Mouse (Mus musculus): Measurements from ENCODE around the gene Olfr67. TPM values are rescaled to one million over a fixed set of nuclear protein-coding genes. Genes with fewer than 3 reads are reported as not detected.
"Not testable (repeated sequence)": the region's sequence is repeated elsewhere in the genome, so short reads cannot be mapped to it uniquely, and the experiment has no call there.

Gene Olfr67
- polyA plus RNA-seq, 1 experiment from 2014 or later: not detected

- H3K4me3 ChIP-seq (replicated peaks); H3K27me3 ChIP-seq; H3K9me3 ChIP-seq (replicated peaks); H3K36me3 ChIP-seq (replicated peaks); H3K27ac ChIP-seq (replicated peaks); H3K9ac ChIP-seq; H3K4me2 ChIP-seq; H3K4me1 ChIP-seq (replicated peaks): not testable (repeated sequence)
- peak; percentile 68 for ATAC-seq (ENCODE audit: insufficient read depth)
- WGBS (ENCODE audit: insufficient replicate concordance): 38% methylated on average over 6 of the region's 6 CpGs
These were observed 23.9 kb downstream of the Olfr67 start for GRCm38 (mm10) chr7:103767687-103768086.

- not testable (repeated sequence) for H3K4me2 ChIP-seq; H3K4me1 ChIP-seq (replicated peaks); ATAC-seq (ENCODE audit: insufficient read depth); H3K9me3 ChIP-seq (replicated peaks); H3K4me3 ChIP-seq (replicated peaks); H3K36me3 ChIP-seq (replicated peaks); H3K27me3 ChIP-seq; H3K9ac ChIP-seq; H3K27ac ChIP-seq (replicated peaks)
- WGBS (ENCODE audit: insufficient replicate concordance): 40% methylated on average over 6 of the region's 6 CpGs
These were observed 29.4 kb downstream of the Olfr67 start for GRCm38 (mm10) chr7:103762212-103762611.

- no peaks in the 10 kb centered on the region for H3K27me3 ChIP-seq
- ATAC-seq (ENCODE audit: insufficient read depth): no peak
These were observed 34.4 kb downstream of the Olfr67 start, which contains the start of gene Olfr630 for GRCm38 (mm10) chr7:103757233-103757632. Gene Olfr630, minus strand, starts transcription at chr7:103757333.

GRCm38 (mm10) chr7:103744843-103745242 lies 46.8 kb downstream of the Olfr67 start, which contains the start of gene Olfr629:
Gene Olfr629, minus strand, starts transcription at chr7:103744943.
- H3K9ac ChIP-seq: no peak within 1 kb of the TSS
- no peak within 1 kb of the TSS for H3K27ac ChIP-seq (replicated peaks)
- H3K36me3 ChIP-seq (replicated peaks): no peaks in the 10 kb centered on the region
- no peak within 1 kb of the TSS for H3K4me2 ChIP-seq
- H3K4me1 ChIP-seq (replicated peaks): no peaks in the 10 kb centered on the region
- WGBS (ENCODE audit: insufficient replicate concordance): 49% methylated on average over 2 of the region's 2 CpGs
- no peaks in the 10 kb centered on the region for H3K27me3 ChIP-seq
- H3K9me3 ChIP-seq (replicated peaks): no peaks in the 10 kb centered on the region
- ATAC-seq (ENCODE audit: insufficient read depth): no peak
- no peak within 1 kb of the TSS for H3K4me3 ChIP-seq (replicated peaks)

More at GRCm38 (mm10) chr7:103757233-103757632, 34.4 kb downstream of the Olfr67 start, which contains the start of gene Olfr630:
- no peak within 1 kb of the TSS for H3K9ac ChIP-seq
- no peak within 1 kb of the TSS for H3K4me3 ChIP-seq (replicated peaks)
- H3K4me1 ChIP-seq (replicated peaks): no peaks in the 10 kb centered on the region
- WGBS (ENCODE audit: insufficient replicate concordance): 30% methylated on average over 2 of the region's 2 CpGs
- no peak within 1 kb of the TSS for H3K27ac ChIP-seq (replicated peaks)
- H3K36me3 ChIP-seq (replicated peaks): no peaks in the 10 kb centered on the region
- H3K9me3 ChIP-seq (replicated peaks): no peaks in the 10 kb centered on the region
- no peak within 1 kb of the TSS for H3K4me2 ChIP-seq

Other genes with a start within 250 kb of the Olfr67 start
- gene Olfr612, start 249.1 kb downstream of the Olfr67 start, polyA plus RNA-seq (2015; fragmentation: Nextera tagmentation; extraction: Ambion mirVana): not detected in 2 replicates
- not detected in 2 replicates for gene Olfr613, start 243.7 kb downstream of the Olfr67 start, polyA plus RNA-seq (2015; fragmentation: Nextera tagmentation; extraction: Ambion mirVana)
- gene Olfr615, start 235.7 kb downstream of the Olfr67 start, polyA plus RNA-seq (2015; fragmentation: Nextera tagmentation; extraction: Ambion mirVana): not detected in 2 replicates
- not detected in 2 replicates for gene Olfr616, start 222.7 kb downstream of the Olfr67 start, polyA plus RNA-seq (2015; fragmentation: Nextera tagmentation; extraction: Ambion mirVana)
- not detected in 2 replicates for gene Olfr617, start 218.8 kb downstream of the Olfr67 start, polyA plus RNA-seq (2015; fragmentation: Nextera tagmentation; extraction: Ambion mirVana)
- not detected in 2 replicates for gene Olfr618, start 201.7 kb downstream of the Olfr67 start, polyA plus RNA-seq (2015; fragmentation: Nextera tagmentation; extraction: Ambion mirVana)
- not detected in 2 replicates for gene Olfr619, start 191.2 kb downstream of the Olfr67 start, polyA plus RNA-seq (2015; fragmentation: Nextera tagmentation; extraction: Ambion mirVana)
- gene Olfr620, start 179.3 kb downstream of the Olfr67 start, polyA plus RNA-seq (2015; fragmentation: Nextera tagmentation; extraction: Ambion mirVana): not detected in 2 replicates
- not detected in 2 replicates for gene Olfr622, start 149.1 kb downstream of the Olfr67 start, polyA plus RNA-seq (2015; fragmentation: Nextera tagmentation; extraction: Ambion mirVana)
- not detected in 2 replicates for gene Olfr623, start 128.1 kb downstream of the Olfr67 start, polyA plus RNA-seq (2015; fragmentation: Nextera tagmentation; extraction: Ambion mirVana)
- gene Olfr624, start 120.6 kb downstream of the Olfr67 start, polyA plus RNA-seq (2015; fragmentation: Nextera tagmentation; extraction: Ambion mirVana): 0.02 TPM in 2 replicates
- not detected in 2 replicates for gene Olfr625-ps1, start 109.1 kb downstream of the Olfr67 start, polyA plus RNA-seq (2015; fragmentation: Nextera tagmentation; extraction: Ambion mirVana)
- not detected in 2 replicates for gene Olfr243, start 77.2 kb downstream of the Olfr67 start, polyA plus RNA-seq (2015; fragmentation: Nextera tagmentation; extraction: Ambion mirVana)
- not detected in 2 replicates for gene Olfr628, start 61.4 kb downstream of the Olfr67 start, polyA plus RNA-seq (2015; fragmentation: Nextera tagmentation; extraction: Ambion mirVana)
- 0.08 TPM in 1 of 2 replicates, not detected in the other for gene Olfr629, start 46.9 kb downstream of the Olfr67 start, polyA plus RNA-seq (2015; fragmentation: Nextera tagmentation; extraction: Ambion mirVana)
- not detected in 2 replicates for gene Olfr630, start 34.5 kb downstream of the Olfr67 start, polyA plus RNA-seq (2015; fragmentation: Nextera tagmentation; extraction: Ambion mirVana)
- gene Olfr69, start 20.2 kb downstream of the Olfr67 start, polyA plus RNA-seq (2015; fragmentation: Nextera tagmentation; extraction: Ambion mirVana): not detected in 2 replicates
- not detected in 2 replicates for gene Olfr68, start 12.1 kb downstream of the Olfr67 start, polyA plus RNA-seq (2015; fragmentation: Nextera tagmentation; extraction: Ambion mirVana)
- 48,050 and 52,773 TPM in 2 replicates for gene Hbb-bt, start 22.2 kb upstream of the Olfr67 start, polyA plus RNA-seq (2015; fragmentation: Nextera tagmentation; extraction: Ambion mirVana)
- gene Hbb-bs, start 36.3 kb upstream of the Olfr67 start, polyA plus RNA-seq (2015; fragmentation: Nextera tagmentation; extraction: Ambion mirVana): 116,188 and 122,775 TPM in 2 replicates
- not detected in 2 replicates for gene Hbb-bh2, start 48.7 kb upstream of the Olfr67 start, polyA plus RNA-seq (2015; fragmentation: Nextera tagmentation; extraction: Ambion mirVana)
- gene Hbb-bh1, start 51.3 kb upstream of the Olfr67 start, polyA plus RNA-seq (2015; fragmentation: Nextera tagmentation; extraction: Ambion mirVana): 44.8 and 64.6 TPM in 2 replicates
- gene Hbb-y, start 61.4 kb upstream of the Olfr67 start, polyA plus RNA-seq (2015; fragmentation: Nextera tagmentation; extraction: Ambion mirVana): 304 and 542 TPM in 2 replicates
- gene Olfr66, start 94.4 kb upstream of the Olfr67 start, polyA plus RNA-seq (2015; fragmentation: Nextera tagmentation; extraction: Ambion mirVana): 0.13 TPM in 1 of 2 replicates, not detected in the other
- gene Olfr64, start 102.7 kb upstream of the Olfr67 start, polyA plus RNA-seq (2015; fragmentation: Nextera tagmentation; extraction: Ambion mirVana): not detected in 2 replicates
- gene Olfr65, start 111.7 kb upstream of the Olfr67 start, polyA plus RNA-seq (2015; fragmentation: Nextera tagmentation; extraction: Ambion mirVana): not detected in 2 replicates
- 0.20 and 0.48 TPM in 2 replicates for gene Olfr631, start 137.0 kb upstream of the Olfr67 start, polyA plus RNA-seq (2015; fragmentation: Nextera tagmentation; extraction: Ambion mirVana)
- 0.16 and 0.23 TPM in 2 replicates for gene Olfr632, start 142.5 kb upstream of the Olfr67 start, polyA plus RNA-seq (2015; fragmentation: Nextera tagmentation; extraction: Ambion mirVana)
- 0.02 TPM in 1 of 2 replicates, not detected in the other for gene Olfr633, start 152.6 kb upstream of the Olfr67 start, polyA plus RNA-seq (2015; fragmentation: Nextera tagmentation; extraction: Ambion mirVana)
- not detected in 2 replicates for gene Olfr635, start 179.3 kb upstream of the Olfr67 start, polyA plus RNA-seq (2015; fragmentation: Nextera tagmentation; extraction: Ambion mirVana)
- not detected in 2 replicates for gene Olfr638, start 206.9 kb upstream of the Olfr67 start, polyA plus RNA-seq (2015; fragmentation: Nextera tagmentation; extraction: Ambion mirVana)
- gene Olfr639, start 225.5 kb upstream of the Olfr67 start, polyA plus RNA-seq (2015; fragmentation: Nextera tagmentation; extraction: Ambion mirVana): not detected in 2 replicates
- not detected in 2 replicates for gene Olfr640, start 233.8 kb upstream of the Olfr67 start, polyA plus RNA-seq (2015; fragmentation: Nextera tagmentation; extraction: Ambion mirVana)
- gene Olfr641, start 243.6 kb upstream of the Olfr67 start, polyA plus RNA-seq (2015; fragmentation: Nextera tagmentation; extraction: Ambion mirVana): not detected in 2 replicates